Mouse (Mus musculus) heart, embryonic 12.5 days (tissue): ENCODE results near the gene Ifngr1. TPM values are rescaled to one million over a fixed set of nuclear protein-coding genes. Genes with fewer than 3 reads are reported as not detected.

Experiments
- ATAC-seq: fragments of 200-750 bp; cut with Nextera tagmentation; 2 replicates; pipeline ENCODE4 v1.8.0; 2017; ENCODE audit warnings: moderate TSS enrichment, moderate library complexity; ENCODE audit not compliant: insufficient number of reproducible peaks, low FRiP score
- H3K27ac ChIP-seq: fragments of 300-500 bp; sonication (generic); 2 replicates; pipeline ENCODE4 v1.5.1; 2016; ENCODE audit warnings: mild to moderate bottlenecking, moderate library complexity; ENCODE audit not compliant: poor library complexity, severe bottlenecking
- H3K27me3 ChIP-seq: fragments of 300-500 bp; sonication (generic); replicated peaks from 2 replicates; pipeline ENCODE4 v1.6.1; 2016; ENCODE audit warnings: mild to moderate bottlenecking, moderate library complexity
- H3K36me3 ChIP-seq: fragments of 300-500 bp; sonication (generic); 2 replicates; pipeline ENCODE4 v1.6.1; 2016; ENCODE audit warnings: mild to moderate bottlenecking, moderate library complexity
- H3K4me1 ChIP-seq: fragments of 300-500 bp; sonication (generic); replicated peaks from 2 replicates; pipeline ENCODE4 v1.6.1; 2016; ENCODE audit warnings: mild to moderate bottlenecking
- H3K4me2 ChIP-seq: fragments of 300-500 bp; sonication (generic); 2 replicates; pipeline ENCODE4 v1.6.1; 2016; ENCODE audit warnings: mild to moderate bottlenecking, moderate library complexity
- H3K4me3 ChIP-seq: fragments of 300-500 bp; sonication (generic); 2 replicates; pipeline ENCODE4 v1.5.1; 2016; ENCODE audit warnings: mild to moderate bottlenecking
- H3K9ac ChIP-seq: fragments of 300-500 bp; sonication (generic); 2 replicates; pipeline ENCODE4 v1.6.1; 2016; ENCODE audit warnings: mild to moderate bottlenecking, moderate library complexity
- H3K9me3 ChIP-seq: fragments of 300-500 bp; sonication (generic); replicated peaks from 2 replicates; pipeline ENCODE4 v1.6.1; 2016; ENCODE audit warnings: mild to moderate bottlenecking, moderate library complexity
- WGBS: fragments of 180-500 bp; shearing (Covaris S2); methylation state at CpG from one replicate; pipeline ENCODE4 v1.1.7; 2016; 5-methylcytosine and 5-hydroxymethylcytosine counted together
- polyA plus RNA-seq: library from polyadenylated mRNA; unstranded; fragments of >200 nt; fragmentation: Nextera tagmentation; extraction: Ambion mirVana; gene quantifications from 2 replicates; pipeline ENCODE4 v1.2.1, GENCODE M21; 2016

The Ifngr1 gene
- polyA plus RNA-seq, 1 experiment from 2014 or later, result 33.0 TPM

- H3K4me3 ChIP-seq, result no peak overlapping the region
- peaks cover 3% of the 10 kb centered on the region; the same call in 1 of the 2 replicates for H3K9me3 ChIP-seq
- no peak overlapping the region for H3K9ac ChIP-seq
- H3K4me1 ChIP-seq, result no peaks in the 10 kb centered on the region
- ATAC-seq, result no peak
- H3K4me2 ChIP-seq, result no peak overlapping the region
- no peak overlapping the region for H3K27ac ChIP-seq
- H3K27me3 ChIP-seq, result no peaks in the 10 kb centered on the region
- 83% methylated on average over 6 of the region's 6 CpGs for WGBS
- H3K36me3 ChIP-seq, result peaks cover 83% of the 10 kb centered on the region
Measured at GRCm38 (mm10) chr10:19603231-19603630, 11.5 kb downstream of the Ifngr1 start.

GRCm38 (mm10) chr10:19609125-19609524 is 17.4 kb downstream of the Ifngr1 start:
- H3K36me3 ChIP-seq, result peaks cover 63% of the 10 kb centered on the region
- H3K27me3 ChIP-seq, result no peaks in the 10 kb centered on the region
- 42% methylated on average over 14 of the region's 14 CpGs for WGBS
- H3K4me2 ChIP-seq, result no peak overlapping the region
- ATAC-seq, result no peak
- H3K4me3 ChIP-seq, result no peak overlapping the region
- no peak overlapping the region for H3K27ac ChIP-seq
- H3K9me3 ChIP-seq, result no peaks in the 10 kb centered on the region
- H3K4me1 ChIP-seq, result peaks cover 13% of the 10 kb centered on the region
- H3K9ac ChIP-seq, result no peak overlapping the region

GRCm38 (mm10) chr10:19611616-19612015 is 19.9 kb downstream of the Ifngr1 start:
- no peak overlapping the region for H3K9ac ChIP-seq
- H3K27me3 ChIP-seq, result no peaks in the 10 kb centered on the region
- no peak for ATAC-seq
- H3K4me1 ChIP-seq, result peaks cover 18% of the 10 kb centered on the region
- WGBS, result 59% methylated on average over 2 of the region's 2 CpGs
- peaks cover 38% of the 10 kb centered on the region for H3K36me3 ChIP-seq
- no peak overlapping the region for H3K4me3 ChIP-seq
- no peak overlapping the region for H3K27ac ChIP-seq
- H3K4me2 ChIP-seq, result no peak overlapping the region
- no peaks in the 10 kb centered on the region for H3K9me3 ChIP-seq

GRCm38 (mm10) chr10:19613111-19613753 is 21.5 kb downstream of the Ifngr1 start:
- WGBS, result 27% methylated on average over 7 of the region's 7 CpGs
- H3K9me3 ChIP-seq, result no peaks in the 10 kb centered on the region
- H3K36me3 ChIP-seq, result peaks cover 24% of the 10 kb centered on the region
- peak overlapping the region; percentile 1; the same call in 1 of the 2 replicates for H3K9ac ChIP-seq
- H3K4me2 ChIP-seq, result peak overlapping the region; percentile 16
- H3K4me1 ChIP-seq, result peaks cover 18% of the 10 kb centered on the region
- H3K4me3 ChIP-seq, result no peak overlapping the region
- ATAC-seq, result no peak
- no peaks in the 10 kb centered on the region for H3K27me3 ChIP-seq
- H3K27ac ChIP-seq, result peak overlapping the region; percentile 68

GRCm38 (mm10) chr10:19619736-19620135 is 28.0 kb downstream of the Ifngr1 start:
- Histone ChIP-seq H3K27me3 (no peaks in the 10 kb centered on the region), H3K36me3 (no peaks in the 10 kb centered on the region), H3K4me1 (peaks cover 5% of the 10 kb centered on the region; the same call in 1 of the 2 replicates), H3K9me3 (no peaks in the 10 kb centered on the region), H3K4me2 (no peak overlapping the region), H3K27ac (no peak overlapping the region), H3K4me3 (no peak overlapping the region), H3K9ac (no peak overlapping the region)
- 64% methylated on average over 5 of the region's 5 CpGs for WGBS
- ATAC-seq, result no peak

- Histone ChIP-seq H3K27ac (no peak within 1 kb of the TSS), H3K4me3 (no peak within 1 kb of the TSS), H3K9me3 (no peaks in the 10 kb centered on the region), H3K4me1 (no peaks in the 10 kb centered on the region), H3K4me2 (no peak within 1 kb of the TSS), H3K9ac (no peak within 1 kb of the TSS), H3K36me3 (no peaks in the 10 kb centered on the region), H3K27me3 (no peaks in the 10 kb centered on the region)
- no peak for ATAC-seq
- WGBS, result 91% methylated on average over 2 of the region's 2 CpGs
Measured at GRCm38 (mm10) chr10:19621408-19622048, 29.8 kb downstream of the Ifngr1 start, which contains the start of gene Il22ra2. TSS of gene Il22ra2 (plus strand) at chr10:19621998.

GRCm38 (mm10) chr10:19624617-19625016 is 32.9 kb downstream of the Ifngr1 start:
- no peak for ATAC-seq
- 81% methylated on average over 1 of the region's 1 CpGs for WGBS

GRCm38 (mm10) chr10:19627342-19627741 is 35.6 kb downstream of the Ifngr1 start:
- ATAC-seq, result no peak
- no peak overlapping the region for H3K27ac ChIP-seq
- no peak overlapping the region for H3K4me3 ChIP-seq
- no peak overlapping the region for H3K9ac ChIP-seq
- no peaks in the 10 kb centered on the region for H3K27me3 ChIP-seq
- H3K9me3 ChIP-seq, result no peaks in the 10 kb centered on the region
- no peak overlapping the region for H3K4me2 ChIP-seq
- no peaks in the 10 kb centered on the region for H3K4me1 ChIP-seq
- 90% methylated on average over 2 of the region's 2 CpGs for WGBS
- H3K36me3 ChIP-seq, result no peaks in the 10 kb centered on the region

More at GRCm38 (mm10) chr10:19624617-19625016, 32.9 kb downstream of the Ifngr1 start:
- Histone ChIP-seq H3K27ac (no peak overlapping the region), H3K4me1 (no peaks in the 10 kb centered on the region), H3K27me3 (no peaks in the 10 kb centered on the region), H3K4me2 (no peak overlapping the region), H3K4me3 (no peak overlapping the region), H3K36me3 (no peaks in the 10 kb centered on the region), H3K9me3 (no peaks in the 10 kb centered on the region), H3K9ac (no peak overlapping the region)

- no peaks in the 10 kb centered on the region for H3K36me3 ChIP-seq
- no peak overlapping the region for H3K4me3 ChIP-seq
- no peaks in the 10 kb centered on the region for H3K27me3 ChIP-seq
- 75% methylated on average over 4 of the region's 4 CpGs for WGBS
- no peak overlapping the region for H3K27ac ChIP-seq
- no peaks in the 10 kb centered on the region for H3K9me3 ChIP-seq
- no peak overlapping the region for H3K9ac ChIP-seq
- H3K4me2 ChIP-seq, result no peak overlapping the region
- ATAC-seq, result no peak
- H3K4me1 ChIP-seq, result no peaks in the 10 kb centered on the region
Measured at GRCm38 (mm10) chr10:19627748-19628147, 36.0 kb downstream of the Ifngr1 start.

GRCm38 (mm10) chr10:19631616-19632195 is 40.0 kb downstream of the Ifngr1 start:
- H3K27me3 ChIP-seq, result no peaks in the 10 kb centered on the region
- WGBS, result 66% methylated on average over 13 of the region's 13 CpGs
- H3K36me3 ChIP-seq, result no peaks in the 10 kb centered on the region
- no peak for ATAC-seq
- no peak overlapping the region for H3K4me2 ChIP-seq
- H3K9me3 ChIP-seq, result no peaks in the 10 kb centered on the region
- H3K4me3 ChIP-seq, result no peak overlapping the region
- H3K27ac ChIP-seq, result no peak overlapping the region
- no peaks in the 10 kb centered on the region for H3K4me1 ChIP-seq
- H3K9ac ChIP-seq, result no peak overlapping the region

GRCm38 (mm10) chr10:19638851-19639250 is 47.1 kb downstream of the Ifngr1 start:
- no peaks in the 10 kb centered on the region for H3K4me1 ChIP-seq
- 78% methylated on average over 5 of the region's 5 CpGs for WGBS
- H3K9ac ChIP-seq, result no peak overlapping the region
- no peaks in the 10 kb centered on the region for H3K36me3 ChIP-seq
- no peak overlapping the region for H3K27ac ChIP-seq
- no peak overlapping the region for H3K4me2 ChIP-seq
- no peaks in the 10 kb centered on the region for H3K27me3 ChIP-seq
- H3K9me3 ChIP-seq, result no peaks in the 10 kb centered on the region
- no peak for ATAC-seq
- H3K4me3 ChIP-seq, result no peak overlapping the region
